Mouse (Mus musculus): ENCODE measurements around the gene Nptxr. TPM values are rescaled to one million over a fixed set of nuclear protein-coding genes. Genes with fewer than 3 reads are reported as not detected.

Gene Nptxr
- polyA plus RNA-seq, 1 experiment from 2014 or later = 2.6 TPM

DNA sequence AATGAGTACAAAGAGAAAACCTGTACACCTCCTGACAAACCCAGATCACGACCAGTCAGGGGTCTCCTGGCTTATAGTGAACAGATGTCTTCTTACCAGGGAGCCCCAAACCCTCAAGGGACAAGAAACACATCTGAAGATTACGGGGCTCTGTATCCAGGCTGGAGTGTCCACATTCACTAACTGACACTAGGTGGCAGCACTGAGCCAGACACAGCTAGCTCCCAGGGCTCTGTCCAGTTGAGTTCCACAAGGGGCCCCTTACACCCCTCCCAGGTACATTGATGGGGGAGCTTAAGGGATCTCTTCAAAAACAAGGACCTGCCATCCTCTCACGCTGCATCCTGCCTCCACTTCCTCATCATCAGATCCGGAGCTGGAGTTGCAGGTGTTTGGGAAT lies 25.8 kb upstream of the Nptxr start:
- no peaks in the 10 kb centered on the region for H3K9me3 ChIP-seq (replicated peaks)
- peaks cover 49% of the 10 kb centered on the region for H3K4me1 ChIP-seq (replicated peaks)
- no peaks in the 10 kb centered on the region for H3K27me3 ChIP-seq (replicated peaks)
- H3K4me2 ChIP-seq = no peak overlapping the region
- H3K4me3 ChIP-seq = no peak overlapping the region
- no peak overlapping the region for H3K27ac ChIP-seq (ENCODE audit: poor library complexity, severe bottlenecking)
- H3K36me3 ChIP-seq = peaks cover 39% of the 10 kb centered on the region
- no peak for ATAC-seq (ENCODE audit: insufficient number of reproducible peaks, low FRiP score)
- 12% methylated on average over 4 of the region's 4 CpGs for WGBS
- H3K9ac ChIP-seq = no peak overlapping the region

DNA sequence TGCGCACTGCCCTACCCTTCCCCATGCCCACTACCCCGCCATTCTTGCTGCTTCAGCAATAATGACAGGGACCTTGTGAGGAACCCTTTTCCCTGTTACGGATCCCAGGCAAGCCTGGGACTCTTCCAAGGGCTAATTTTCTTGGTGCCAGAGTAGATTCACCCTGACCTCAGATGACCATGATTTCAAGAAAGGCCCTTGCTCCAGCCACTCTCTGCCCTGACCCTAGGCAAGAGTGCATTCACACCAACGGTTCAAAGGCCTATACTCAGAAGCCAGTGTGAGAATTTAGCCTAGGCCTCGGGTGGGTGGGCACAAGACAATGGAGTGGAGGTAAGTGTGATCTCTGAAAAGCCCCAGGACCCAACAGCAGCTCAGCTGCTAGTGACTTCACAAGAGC lies 24.9 kb upstream of the Nptxr start:
- no peak for ATAC-seq (ENCODE audit: insufficient number of reproducible peaks, low FRiP score)
- no peaks in the 10 kb centered on the region for H3K9me3 ChIP-seq (replicated peaks)
- no peak overlapping the region for H3K4me2 ChIP-seq
- H3K4me1 ChIP-seq (replicated peaks) = peaks cover 51% of the 10 kb centered on the region
- H3K27ac ChIP-seq (ENCODE audit: poor library complexity, severe bottlenecking) = no peak overlapping the region
- no peak overlapping the region for H3K4me3 ChIP-seq
- H3K36me3 ChIP-seq = peaks cover 42% of the 10 kb centered on the region
- WGBS = 85% methylated on average over 5 of the region's 5 CpGs
- no peak overlapping the region for H3K9ac ChIP-seq
- H3K27me3 ChIP-seq (replicated peaks) = no peaks in the 10 kb centered on the region

DNA sequence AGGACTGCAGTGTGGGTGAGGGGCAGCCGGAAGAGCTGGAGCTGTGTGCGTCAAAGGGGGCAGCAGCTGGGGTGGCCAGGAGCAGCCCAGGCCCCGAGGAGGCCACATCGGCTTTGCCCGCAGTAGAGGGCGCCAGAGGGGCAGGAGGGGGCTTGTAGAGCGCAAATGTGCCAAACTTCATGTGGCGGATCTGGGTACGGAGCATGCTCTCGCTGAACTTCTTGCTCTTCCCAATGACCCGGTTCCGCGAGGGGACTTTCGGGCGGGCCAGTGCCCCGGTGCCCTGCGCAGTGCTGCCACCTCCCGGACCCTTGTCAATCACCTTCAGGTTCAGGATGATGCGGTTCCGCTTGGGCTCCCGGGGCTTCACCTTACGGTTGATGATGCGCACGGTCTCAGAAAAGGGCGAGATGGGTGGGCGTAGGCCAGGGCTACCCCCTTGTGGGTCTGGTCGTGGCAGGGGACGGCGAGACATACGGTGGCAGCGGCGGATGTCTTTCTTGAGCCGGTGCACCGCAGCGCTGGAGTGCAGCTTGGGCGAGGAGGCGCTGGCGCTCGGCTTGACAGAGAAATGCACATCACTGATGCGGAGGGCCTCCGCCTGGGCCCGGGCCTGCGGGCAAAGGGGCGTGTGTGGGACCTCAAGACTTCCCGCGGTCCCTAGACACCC lies 23.9 kb upstream of the Nptxr start:
- H3K9ac ChIP-seq = no peak overlapping the region
- 0 out of 2 replicates have a peak, but pooled peaks have one; percentile 19 for ATAC-seq (ENCODE audit: insufficient number of reproducible peaks, low FRiP score)
- no peaks in the 10 kb centered on the region for H3K27me3 ChIP-seq (replicated peaks)
- peaks cover 51% of the 10 kb centered on the region for H3K4me1 ChIP-seq (replicated peaks)
- 49% methylated on average over 46 of the region's 46 CpGs for WGBS
- no peak overlapping the region for H3K27ac ChIP-seq (ENCODE audit: poor library complexity, severe bottlenecking)
- H3K36me3 ChIP-seq = peaks cover 42% of the 10 kb centered on the region
- no peaks in the 10 kb centered on the region for H3K9me3 ChIP-seq (replicated peaks)
- peak overlapping the region; percentile 46 for H3K4me2 ChIP-seq
- H3K4me3 ChIP-seq = 0 out of 2 replicates have a peak overlapping the region, but pooled peaks have one; percentile 9

DNA sequence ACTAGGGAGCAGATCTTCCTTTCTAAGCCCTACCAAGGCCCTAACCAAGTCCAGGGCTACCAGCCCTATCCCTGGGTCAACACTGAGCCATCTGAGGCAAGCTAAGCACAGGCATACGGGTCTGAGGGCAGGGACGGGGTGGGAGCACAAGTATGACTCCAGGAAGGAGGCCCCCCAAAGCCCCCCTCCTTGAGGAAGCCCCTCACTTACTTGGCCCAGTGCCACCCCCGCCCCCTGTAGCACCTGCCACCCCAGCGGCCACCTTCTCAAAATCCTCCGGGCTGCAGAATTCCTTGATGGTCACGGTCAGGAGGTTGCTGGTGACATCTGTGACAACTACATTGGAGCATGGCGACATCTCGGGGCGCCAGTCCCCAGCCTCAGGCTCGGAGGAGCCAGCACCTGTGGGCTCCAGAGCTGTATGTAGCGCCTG lies 23.2 kb upstream of the Nptxr start:
- peaks cover 51% of the 10 kb centered on the region for H3K4me1 ChIP-seq (replicated peaks)
- no peak overlapping the region for H3K9ac ChIP-seq
- H3K9me3 ChIP-seq (replicated peaks) = no peaks in the 10 kb centered on the region
- no peak overlapping the region for H3K4me3 ChIP-seq
- no peaks in the 10 kb centered on the region for H3K27me3 ChIP-seq (replicated peaks)
- WGBS = 82% methylated on average over 11 of the region's 11 CpGs
- no peak overlapping the region for H3K4me2 ChIP-seq
- H3K36me3 ChIP-seq = peaks cover 49% of the 10 kb centered on the region
- no peak for ATAC-seq (ENCODE audit: insufficient number of reproducible peaks, low FRiP score)
- no peak overlapping the region for H3K27ac ChIP-seq (ENCODE audit: poor library complexity, severe bottlenecking)

DNA sequence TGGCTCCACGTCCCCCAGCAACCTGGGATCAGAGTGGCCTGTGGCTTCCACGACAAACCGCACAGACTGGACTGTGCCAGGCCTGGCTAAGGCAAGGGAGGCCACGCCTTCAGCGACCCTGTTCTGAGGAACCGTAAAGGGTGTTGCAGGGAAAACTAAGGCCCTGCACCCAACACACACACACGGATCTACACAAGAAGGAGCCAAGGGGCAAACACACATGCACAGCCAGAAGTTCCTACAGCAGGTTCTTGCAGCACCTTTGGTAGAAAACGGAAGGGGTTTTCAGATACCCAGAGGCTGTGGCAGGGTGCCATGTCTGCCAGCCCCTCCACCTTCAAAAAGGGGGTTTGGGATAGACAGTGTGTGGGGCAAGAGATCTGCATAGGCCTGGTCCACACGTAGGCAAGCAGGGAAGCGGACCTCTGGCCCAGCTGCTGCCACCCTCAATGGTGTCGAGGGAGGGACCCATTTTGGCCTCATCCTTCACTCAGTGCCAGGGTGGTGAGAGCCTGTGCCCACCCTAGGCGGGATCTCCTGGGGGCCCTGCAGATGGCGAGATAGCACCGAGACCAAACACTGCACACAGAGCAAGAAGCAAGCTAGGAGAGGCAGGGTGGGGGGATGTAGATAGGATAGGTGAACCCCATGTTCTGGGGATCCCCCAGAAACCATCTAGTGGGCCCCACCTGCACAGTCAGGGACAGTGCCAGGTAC lies 22.7 kb upstream of the Nptxr start:
- H3K4me2 ChIP-seq = no peak overlapping the region
- ATAC-seq (ENCODE audit: insufficient number of reproducible peaks, low FRiP score) = no peak
- no peak overlapping the region for H3K4me3 ChIP-seq
- H3K9me3 ChIP-seq (replicated peaks) = no peaks in the 10 kb centered on the region
- peaks cover 51% of the 10 kb centered on the region for H3K4me1 ChIP-seq (replicated peaks)
- H3K9ac ChIP-seq = no peak overlapping the region
- peaks cover 48% of the 10 kb centered on the region for H3K36me3 ChIP-seq
- H3K27me3 ChIP-seq (replicated peaks) = no peaks in the 10 kb centered on the region
- 84% methylated on average over 14 of the region's 14 CpGs for WGBS
- no peak overlapping the region for H3K27ac ChIP-seq (ENCODE audit: poor library complexity, severe bottlenecking)

DNA sequence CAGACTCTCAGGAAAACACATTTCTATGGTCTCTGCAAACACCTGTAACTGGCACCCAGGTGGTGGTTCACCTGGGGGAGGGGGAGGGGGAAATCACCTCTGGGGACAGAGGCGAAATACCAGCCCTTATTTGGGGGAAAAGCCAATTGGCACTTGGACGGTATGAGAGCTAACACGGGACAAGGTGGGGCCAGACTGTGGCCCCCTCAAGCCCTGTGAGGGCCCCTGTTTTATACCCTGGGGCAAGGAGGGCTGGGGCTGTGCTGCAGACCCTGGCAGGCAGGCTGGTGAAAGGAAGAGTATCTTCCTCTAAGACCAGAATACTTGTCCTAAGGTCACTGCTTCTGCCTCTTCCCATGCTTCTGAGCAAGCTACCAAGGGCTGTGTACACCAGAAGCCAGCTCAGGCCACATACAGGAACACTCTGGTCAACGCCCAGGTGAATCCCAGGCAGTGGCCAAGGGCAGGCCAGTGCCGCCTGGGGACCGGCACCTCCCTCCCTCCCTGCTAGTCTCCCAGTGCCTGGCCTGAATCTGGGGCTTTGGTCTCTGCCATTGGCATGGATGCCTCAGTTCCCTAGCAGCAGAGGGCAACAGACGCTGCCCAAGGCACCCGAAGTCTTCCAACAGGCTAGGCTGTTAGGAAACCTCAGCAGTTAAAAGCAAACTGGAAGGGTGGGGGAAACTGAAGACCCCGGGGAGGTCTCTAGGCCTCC lies 21.8 kb upstream of the Nptxr start:
- H3K4me2 ChIP-seq = no peak overlapping the region
- no peak overlapping the region for H3K27ac ChIP-seq (ENCODE audit: poor library complexity, severe bottlenecking)
- H3K9ac ChIP-seq = no peak overlapping the region
- H3K4me3 ChIP-seq = no peak overlapping the region
- ATAC-seq (ENCODE audit: insufficient number of reproducible peaks, low FRiP score) = no peak
- 80% methylated on average over 9 of the region's 9 CpGs for whole genome bisulfite sequencing
- H3K36me3 ChIP-seq = peaks cover 43% of the 10 kb centered on the region
- no peaks in the 10 kb centered on the region for H3K9me3 ChIP-seq (replicated peaks)
- no peaks in the 10 kb centered on the region for H3K27me3 ChIP-seq (replicated peaks)
- H3K4me1 ChIP-seq (replicated peaks) = peaks cover 48% of the 10 kb centered on the region

DNA sequence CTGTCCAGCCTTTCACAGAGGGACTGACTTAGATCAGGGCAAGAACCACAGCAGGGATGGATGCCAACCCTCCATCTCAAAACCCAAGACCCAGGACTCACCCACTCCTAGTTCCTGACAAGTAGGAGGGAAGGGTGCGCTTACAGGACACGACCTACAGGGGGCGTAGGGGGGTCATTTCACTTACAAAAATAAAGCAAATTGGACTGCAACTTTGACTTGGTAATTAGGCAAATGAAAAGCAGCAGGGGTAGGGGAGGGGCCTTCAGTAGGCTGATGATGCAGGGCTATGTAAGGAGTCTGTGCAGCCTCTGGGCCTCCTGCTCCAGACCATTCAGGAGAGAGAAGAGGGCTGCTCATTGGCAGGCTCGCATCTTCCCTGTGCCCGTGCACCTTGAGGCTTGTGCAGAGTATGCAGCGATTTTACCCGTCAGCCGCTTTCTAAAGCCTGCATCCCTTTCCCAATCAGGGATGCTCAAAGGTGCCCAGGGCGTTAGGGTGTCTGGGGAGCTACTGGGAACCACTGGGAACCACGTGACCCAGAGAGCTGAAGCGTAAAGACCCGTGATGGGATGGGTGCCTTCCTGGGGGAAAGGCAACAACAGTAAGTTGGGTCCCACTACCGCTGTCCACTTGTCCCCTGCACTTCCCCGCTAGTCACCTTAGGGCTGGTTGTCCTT lies 20.7 kb upstream of the Nptxr start:
- Histone ChIP-seq H3K9ac (no peak overlapping the region; the same call in 1 of the 2 replicates), H3K4me3 (no peak overlapping the region), H3K4me1 (replicated peaks) (peaks cover 44% of the 10 kb centered on the region), H3K9me3 (replicated peaks) (no peaks in the 10 kb centered on the region), H3K27ac (ENCODE audit: poor library complexity, severe bottlenecking) (no peak overlapping the region), H3K36me3 (peaks cover 41% of the 10 kb centered on the region), H3K4me2 (no peak overlapping the region), H3K27me3 (replicated peaks) (no peaks in the 10 kb centered on the region)
- no peak for ATAC-seq (ENCODE audit: insufficient number of reproducible peaks, low FRiP score)
- 57% methylated on average over 14 of the region's 14 CpGs for WGBS

DNA sequence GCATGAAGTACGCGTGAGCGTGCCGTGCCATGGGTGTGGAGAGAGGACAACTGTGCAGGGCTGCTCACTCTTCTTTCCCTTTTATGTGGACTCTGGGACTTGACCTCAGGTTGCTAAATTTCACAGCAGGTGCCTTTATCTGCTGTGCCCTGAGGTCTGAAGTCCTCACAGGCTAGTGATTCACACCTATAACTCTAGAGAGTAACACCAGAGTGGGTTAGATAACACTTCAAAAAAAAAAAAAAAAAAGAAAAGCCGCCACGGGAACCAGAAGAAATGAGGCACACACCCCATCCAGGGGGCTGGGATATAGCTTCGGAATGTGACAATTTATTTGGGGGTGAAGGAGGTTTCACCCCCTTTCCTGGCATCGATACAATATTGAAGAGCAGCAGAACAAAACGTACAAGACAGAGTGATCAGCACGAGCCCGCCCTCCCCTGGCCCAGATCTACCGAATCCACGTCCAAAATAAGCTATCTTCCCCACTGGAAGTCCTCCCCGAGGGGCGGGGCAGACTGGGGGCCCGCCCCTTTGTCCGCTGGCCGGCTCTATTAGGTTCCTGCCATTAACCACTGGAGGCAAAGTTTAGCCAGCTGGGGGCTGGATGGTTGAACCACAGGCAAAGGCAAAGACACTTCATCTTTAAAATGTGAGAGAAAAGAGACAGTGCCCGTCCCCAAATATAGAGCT lies 19.2 kb upstream of the Nptxr start:
- Histone ChIP-seq H3K9me3 (replicated peaks) (no peaks in the 10 kb centered on the region), H3K36me3 (peaks cover 39% of the 10 kb centered on the region), H3K4me3 (no peak overlapping the region), H3K4me2 (no peak overlapping the region), H3K9ac (no peak overlapping the region), H3K4me1 (replicated peaks) (peaks cover 37% of the 10 kb centered on the region), H3K27ac (ENCODE audit: poor library complexity, severe bottlenecking) (no peak overlapping the region), H3K27me3 (replicated peaks) (no peaks in the 10 kb centered on the region)
- 58% methylated on average over 19 of the region's 19 CpGs for WGBS
- no peak for ATAC-seq (ENCODE audit: insufficient number of reproducible peaks, low FRiP score)

DNA sequence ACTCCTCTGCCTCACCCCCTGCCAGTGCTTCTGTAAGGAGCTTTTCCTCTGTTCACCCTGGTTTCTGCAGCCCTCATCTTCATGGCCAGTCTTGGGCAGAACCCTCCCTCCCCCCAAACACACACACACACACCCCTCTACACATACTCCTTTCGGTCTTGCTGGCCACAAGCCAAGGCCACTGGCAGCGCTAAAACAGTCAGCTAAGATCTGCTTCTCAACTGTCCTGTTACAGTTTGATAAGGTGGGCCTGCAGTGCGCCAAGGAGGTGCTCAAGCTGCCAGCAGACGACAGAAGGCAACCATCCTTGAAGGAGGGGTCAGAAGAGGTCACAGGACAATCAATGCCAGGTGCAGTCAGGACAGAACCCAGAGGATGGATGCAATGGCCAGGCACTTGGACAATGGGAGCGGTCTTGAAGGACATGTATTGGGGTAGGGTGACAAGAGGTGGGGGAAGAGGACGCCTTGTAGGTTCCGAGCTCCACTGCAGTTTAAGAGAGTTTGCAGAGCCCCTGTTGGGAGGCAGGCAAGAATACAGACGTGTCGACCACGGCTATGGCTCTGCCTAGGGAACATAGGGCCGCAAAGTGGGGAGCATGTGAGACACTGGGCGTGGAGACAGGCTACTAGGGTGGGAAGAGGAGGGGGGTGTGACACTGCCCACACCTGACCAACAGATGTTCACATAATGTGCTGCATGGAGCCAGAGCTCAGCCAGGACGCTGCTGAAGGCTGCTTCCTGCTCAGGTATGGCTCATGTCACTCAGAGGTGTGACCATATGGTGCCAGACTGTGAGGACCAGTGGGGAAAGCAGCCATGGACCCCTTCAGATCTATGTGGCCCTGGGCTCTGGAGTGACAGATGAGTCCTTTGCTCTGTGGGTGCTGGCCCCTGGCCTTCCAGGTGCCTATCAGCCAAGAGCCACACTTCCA lies 18.0 kb upstream of the Nptxr start:
- H3K27me3 ChIP-seq (replicated peaks) = no peaks in the 10 kb centered on the region
- ATAC-seq (ENCODE audit: insufficient number of reproducible peaks, low FRiP score) = no peak

DNA sequence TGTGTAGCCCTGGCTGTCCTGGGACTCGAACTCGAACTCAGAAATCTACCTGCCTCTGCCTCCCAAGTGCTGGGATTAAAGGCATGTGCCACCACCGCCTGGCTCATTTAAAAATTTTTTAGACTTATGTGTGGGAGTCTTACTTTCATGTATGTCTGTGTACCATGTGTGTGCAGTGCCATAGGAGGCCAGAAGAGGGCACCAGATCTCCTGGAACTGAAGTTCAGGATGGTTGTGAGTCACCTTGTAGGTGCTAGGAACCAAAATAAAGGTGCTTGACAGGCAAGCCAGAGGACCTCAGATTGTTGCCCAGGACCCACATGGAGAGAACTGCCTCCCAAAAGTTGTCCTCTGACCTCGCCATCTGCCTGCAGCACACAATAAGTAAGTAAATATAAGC lies 13.8 kb upstream of the Nptxr start:
- Histone ChIP-seq H3K4me1 (replicated peaks) (peaks cover 13% of the 10 kb centered on the region), H3K27ac (ENCODE audit: poor library complexity, severe bottlenecking) (no peak overlapping the region), H3K4me3 (no peak overlapping the region), H3K36me3 (peaks cover 8% of the 10 kb centered on the region), H3K9me3 (replicated peaks) (peaks cover 4% of the 10 kb centered on the region), H3K9ac (no peak overlapping the region), H3K4me2 (no peak overlapping the region), H3K27me3 (replicated peaks) (peaks cover 11% of the 10 kb centered on the region; the same call in 1 of the 2 replicates)
- 78% methylated on average over 4 of the region's 4 CpGs for WGBS
- no peak for ATAC-seq (ENCODE audit: insufficient number of reproducible peaks, low FRiP score)

More for the DNA sequence above, 18.0 kb upstream of the Nptxr start:
- Histone ChIP-seq H3K27ac (ENCODE audit: poor library complexity, severe bottlenecking) (no peak overlapping the region), H3K4me3 (no peak overlapping the region), H3K4me2 (no peak overlapping the region), H3K9me3 (replicated peaks) (peaks cover 4% of the 10 kb centered on the region), H3K9ac (no peak overlapping the region), H3K4me1 (replicated peaks) (peaks cover 27% of the 10 kb centered on the region), H3K36me3 (peaks cover 27% of the 10 kb centered on the region)
- 47% methylated on average over 13 of the region's 13 CpGs for WGBS
